Mouse (Mus musculus) liver, embryonic 12.5 days (tissue): ENCODE data around the gene Creb5. TPM values are rescaled to one million over a fixed set of nuclear protein-coding genes. Genes with fewer than 3 reads are reported as not detected.

Experiments
- polyA plus RNA-seq: library from polyadenylated mRNA; unstranded; fragments of >200 nt; fragmentation: Nextera tagmentation; extraction: Ambion mirVana; gene quantifications from 2 replicates; pipeline ENCODE4 v1.2.1, GENCODE M21; 2016

Creb5 gene
- polyA plus RNA-seq, 1 experiment from 2014 or later = 0.33 TPM

Other genes starting within 250 kb of the Creb5 start
- gene Jazf1, start 218.6 kb upstream of the Creb5 start, polyA plus RNA-seq = 1.3 and 1.4 TPM in 2 replicates